Mouse (Mus musculus) retina, postnatal 7 days (tissue): Measurements from ENCODE around the gene Klhl7.
"Not testable (repeated sequence)": the region's sequence is repeated elsewhere in the genome, so short reads cannot be mapped to it uniquely, and the experiment has no call there.

Experiments used
- DNase-seq: peaks from one replicate; pipeline ENCODE4 v3.0.0-alpha.2; 2012; ENCODE audit warnings: low read depth, low spot score

Gene Klhl7

GRCm38 (mm10) chr5:24095393-24095792 lies 5.0 kb upstream of the Klhl7 start:
- DNase-seq, result no peak

- no peak for DNase-seq
Measured at GRCm38 (mm10) chr5:24095881-24096280, 4.5 kb upstream of the Klhl7 start.

- peak; percentile 36 for DNase-seq
Measured at GRCm38 (mm10) chr5:24100810-24101311, 456 bp downstream of the Klhl7 start.

GRCm38 (mm10) chr5:24101446-24102140 lies 1.2 kb downstream of the Klhl7 start:
- DNase-seq, result no peak

GRCm38 (mm10) chr5:24103235-24103634 lies 2.8 kb downstream of the Klhl7 start:
- not testable (repeated sequence) for DNase-seq

DNA sequence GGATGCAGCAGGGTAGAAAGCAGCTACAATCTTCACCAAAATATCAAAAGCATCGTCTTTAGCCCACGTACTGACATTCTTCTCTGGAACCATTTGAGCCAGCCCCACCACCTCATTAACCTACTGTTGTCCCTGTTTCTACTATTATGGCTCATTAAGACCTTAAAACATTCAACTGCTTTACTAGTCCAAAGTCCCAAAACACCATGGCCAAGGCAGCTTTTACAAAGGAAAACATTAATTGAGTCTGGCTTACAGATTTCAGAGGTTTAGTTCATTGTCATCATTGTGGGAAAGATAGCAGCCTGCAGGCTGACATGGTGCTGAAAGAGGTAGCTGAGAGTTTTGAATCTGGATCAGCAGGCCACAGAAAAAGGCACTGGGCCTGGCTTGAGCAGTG lies 3.4 kb downstream of the Klhl7 start:
- DNase-seq, result no peak

GRCm38 (mm10) chr5:24107071-24107739 lies 6.8 kb downstream of the Klhl7 start:
- DNase-seq, result no peak

GRCm38 (mm10) chr5:24107740-24108098 lies 7.3 kb downstream of the Klhl7 start:
- no peak for DNase-seq

GRCm38 (mm10) chr5:24110068-24110467 lies 9.7 kb downstream of the Klhl7 start:
- no peak for DNase-seq

GRCm38 (mm10) chr5:24112116-24112903 lies 11.9 kb downstream of the Klhl7 start:
- no peak for DNase-seq

- no peak for DNase-seq
Measured at GRCm38 (mm10) chr5:24122221-24122620, 21.8 kb downstream of the Klhl7 start.

GRCm38 (mm10) chr5:24124175-24124574 lies 23.8 kb downstream of the Klhl7 start:
- no peak for DNase-seq

GRCm38 (mm10) chr5:24124579-24125276 lies 24.3 kb downstream of the Klhl7 start:
- DNase-seq, result no peak

- no peak for DNase-seq
Measured at GRCm38 (mm10) chr5:24125910-24126636, 25.7 kb downstream of the Klhl7 start.

DNA sequence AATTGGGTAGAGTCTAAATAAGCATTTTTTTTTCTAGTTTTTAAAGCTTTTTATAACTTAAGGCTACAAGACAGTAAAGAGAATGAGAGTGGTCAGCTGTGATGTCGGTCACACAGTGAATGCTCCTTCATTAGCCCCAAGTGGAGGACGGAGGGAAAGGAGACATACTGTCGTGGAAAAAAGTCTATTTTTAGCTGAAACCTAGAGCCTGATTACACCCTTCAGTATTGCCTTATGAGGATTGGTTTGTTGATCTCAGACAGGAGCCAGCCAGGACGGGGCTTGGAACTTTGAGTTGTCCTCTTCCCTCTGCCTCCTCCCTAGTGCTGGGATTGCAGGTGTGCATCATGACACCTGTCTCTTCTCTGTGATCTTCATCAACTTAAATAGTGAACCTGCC lies 26.6 kb downstream of the Klhl7 start:
- DNase-seq, result no peak

- DNase-seq, result no peak
Measured at GRCm38 (mm10) chr5:24146964-24147363, 46.6 kb downstream of the Klhl7 start.

- no peak for DNase-seq
Measured at GRCm38 (mm10) chr5:24152199-24152598, 51.8 kb downstream of the Klhl7 start.

DNA sequence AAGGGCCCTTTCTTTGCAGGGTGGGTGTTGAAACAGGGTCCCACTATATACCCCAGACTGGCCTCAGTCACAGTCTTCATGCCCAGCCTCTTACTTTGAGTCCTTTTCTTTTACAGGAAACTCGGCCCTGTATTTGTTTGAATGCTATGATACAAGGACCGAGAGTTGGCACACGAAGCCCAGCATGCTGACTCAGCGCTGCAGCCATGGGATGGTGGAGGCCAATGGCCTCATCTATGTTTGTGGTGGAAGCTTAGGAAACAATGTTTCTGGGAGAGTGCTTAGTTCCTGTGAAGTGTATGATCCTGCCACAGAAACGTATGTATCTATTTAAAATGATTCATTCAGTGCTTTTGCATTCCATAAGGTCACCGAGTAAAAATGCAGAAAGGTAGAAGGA lies 56.4 kb downstream of the Klhl7 start:
- no peak for DNase-seq

DNA sequence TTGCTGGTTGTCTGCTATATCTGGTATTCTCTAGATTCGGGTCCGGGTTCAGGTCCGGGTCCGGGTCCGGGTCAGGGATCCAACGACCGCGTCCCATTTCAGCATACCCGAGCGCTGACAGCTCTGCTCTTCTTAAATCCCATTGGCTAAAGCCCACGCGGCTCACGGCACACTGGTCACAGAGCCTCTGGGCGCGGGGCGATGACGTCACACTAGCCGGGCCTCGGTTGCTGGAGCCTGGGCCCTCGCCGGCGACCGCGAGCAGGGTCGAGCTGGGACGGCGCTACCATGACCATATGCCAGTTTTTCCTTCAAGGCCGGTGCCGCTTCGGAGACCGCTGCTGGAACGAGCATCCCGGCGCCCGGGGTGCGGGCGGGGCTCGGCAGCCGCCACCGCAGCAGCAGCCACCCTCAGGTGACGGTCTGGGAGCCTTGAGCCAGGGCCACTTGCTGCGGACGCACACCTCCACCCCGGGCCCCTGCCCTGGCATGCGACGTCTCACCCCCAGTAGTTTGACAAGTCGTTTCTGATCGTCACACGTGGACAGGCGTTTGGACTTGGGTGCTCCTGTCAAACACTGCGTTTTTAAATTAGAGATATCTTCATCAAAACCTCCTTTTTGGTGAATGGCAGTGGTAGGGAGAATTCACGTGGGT lies 64.5 kb downstream of the Klhl7 start, which contains the start of gene Nupl2:
Gene Nupl2 (plus strand): TSS at position 175 of the 657 bp plus-strand sequence.
- peak; percentile 91 for DNase-seq

- DNase-seq, result no peak
Measured at GRCm38 (mm10) chr5:24167263-24167662, 66.9 kb downstream of the Klhl7 start.
